Mouse (Mus musculus): ENCODE results near the gene Ttyh1.
"Not testable (repeated sequence)": the region's sequence is repeated elsewhere in the genome, so short reads cannot be mapped to it uniquely, and the experiment has no call there.

The Ttyh1 gene

GRCm38 (mm10) chr7:4144766-4145551 lies 25.8 kb downstream of the Ttyh1 start:
- no peak for DNase-seq

- DNase-seq = peak; percentile 76
Measured at GRCm38 (mm10) chr7:4145552-4146190, 26.5 kb downstream of the Ttyh1 start.

DNA sequence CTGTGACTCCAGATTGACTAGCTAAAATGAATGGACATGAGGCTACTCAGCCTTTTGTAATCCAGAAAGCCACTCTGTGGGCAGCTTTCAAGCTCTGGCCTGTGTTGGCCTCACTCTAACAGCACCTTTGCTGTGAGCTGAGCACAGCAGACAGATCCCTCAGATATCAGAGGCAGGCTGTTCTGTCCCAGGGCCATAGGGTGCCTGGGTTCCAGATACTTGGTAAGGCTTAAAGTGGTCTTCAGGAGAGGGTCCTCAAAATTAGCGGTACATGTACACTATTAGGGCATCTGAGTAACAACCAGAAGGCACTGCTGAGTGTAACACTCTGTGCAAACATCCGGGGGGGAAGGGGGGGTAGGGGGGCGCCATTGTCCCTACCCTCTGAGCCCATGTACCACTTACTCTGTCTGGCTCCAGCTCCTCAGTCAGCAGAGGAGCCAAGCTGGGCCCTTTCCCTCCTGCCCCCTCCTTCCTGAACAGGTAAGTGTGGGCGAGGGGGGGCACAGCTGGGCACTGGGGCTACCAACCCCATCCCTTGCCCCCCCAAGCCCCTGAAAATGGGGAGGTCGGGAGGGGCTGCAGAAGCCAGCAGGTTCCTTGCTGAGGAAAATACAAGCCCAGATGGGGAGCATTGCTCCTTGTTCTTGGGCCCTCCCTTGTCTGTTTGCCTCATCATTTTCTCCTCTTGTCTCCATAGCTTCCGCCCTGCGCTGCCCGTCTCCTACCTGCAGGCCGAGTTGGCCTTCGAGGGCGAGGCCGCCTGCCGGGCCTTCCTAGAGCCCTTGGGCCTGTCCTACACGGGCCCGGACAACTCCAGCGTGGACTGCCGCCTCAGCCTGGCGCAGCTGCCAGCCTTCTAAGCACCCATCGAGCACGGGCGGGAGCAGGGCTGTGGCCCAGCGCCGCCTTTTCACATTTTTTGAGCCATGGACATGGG lies 27.3 kb downstream of the Ttyh1 start:
- peak; percentile 1 for DNase-seq

DNA sequence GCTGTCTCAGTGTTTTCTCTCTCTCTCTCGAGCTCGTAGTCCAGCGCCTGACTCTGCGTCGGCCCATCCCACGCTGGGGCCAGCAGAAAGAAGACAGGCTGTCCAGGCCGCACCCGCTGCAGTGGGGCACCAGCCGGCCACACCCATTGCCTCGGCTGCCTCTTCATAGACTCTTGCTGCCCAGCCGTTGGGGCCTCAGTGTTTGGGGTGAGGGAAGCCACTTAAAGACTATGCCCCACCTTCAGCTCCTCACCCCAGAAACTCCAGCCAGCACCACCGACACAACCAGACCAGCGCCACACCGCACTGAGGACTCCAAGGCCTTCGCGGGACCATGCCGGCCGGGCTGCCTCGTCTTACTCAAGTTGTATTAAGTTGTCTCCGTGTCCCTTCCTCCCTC lies 28.2 kb downstream of the Ttyh1 start:
- no peak for DNase-seq

DNA sequence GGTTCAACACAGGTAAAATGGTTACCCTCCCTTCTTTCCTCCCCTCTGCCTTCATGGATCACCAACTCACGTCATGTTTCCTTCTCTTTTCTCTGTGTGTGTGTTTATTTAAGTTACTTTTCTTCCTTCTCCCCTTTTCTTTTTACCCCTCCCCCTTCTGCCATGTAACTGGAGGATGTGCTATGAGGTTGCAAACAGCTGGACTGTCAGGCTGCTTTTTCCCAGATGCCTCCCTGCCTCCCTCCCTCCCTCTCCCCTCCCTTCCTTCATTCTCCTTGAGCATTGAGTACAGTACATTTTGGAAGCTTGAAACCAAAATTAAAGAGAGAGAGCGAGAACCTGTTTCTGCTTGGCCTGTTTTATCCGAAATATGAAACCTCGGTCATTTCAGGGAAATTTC lies 28.6 kb downstream of the Ttyh1 start:
- peak; percentile 3 for DNase-seq

GRCm38 (mm10) chr7:4148341-4149208 lies 29.4 kb downstream of the Ttyh1 start:
- DNase-seq = no peak

DNA sequence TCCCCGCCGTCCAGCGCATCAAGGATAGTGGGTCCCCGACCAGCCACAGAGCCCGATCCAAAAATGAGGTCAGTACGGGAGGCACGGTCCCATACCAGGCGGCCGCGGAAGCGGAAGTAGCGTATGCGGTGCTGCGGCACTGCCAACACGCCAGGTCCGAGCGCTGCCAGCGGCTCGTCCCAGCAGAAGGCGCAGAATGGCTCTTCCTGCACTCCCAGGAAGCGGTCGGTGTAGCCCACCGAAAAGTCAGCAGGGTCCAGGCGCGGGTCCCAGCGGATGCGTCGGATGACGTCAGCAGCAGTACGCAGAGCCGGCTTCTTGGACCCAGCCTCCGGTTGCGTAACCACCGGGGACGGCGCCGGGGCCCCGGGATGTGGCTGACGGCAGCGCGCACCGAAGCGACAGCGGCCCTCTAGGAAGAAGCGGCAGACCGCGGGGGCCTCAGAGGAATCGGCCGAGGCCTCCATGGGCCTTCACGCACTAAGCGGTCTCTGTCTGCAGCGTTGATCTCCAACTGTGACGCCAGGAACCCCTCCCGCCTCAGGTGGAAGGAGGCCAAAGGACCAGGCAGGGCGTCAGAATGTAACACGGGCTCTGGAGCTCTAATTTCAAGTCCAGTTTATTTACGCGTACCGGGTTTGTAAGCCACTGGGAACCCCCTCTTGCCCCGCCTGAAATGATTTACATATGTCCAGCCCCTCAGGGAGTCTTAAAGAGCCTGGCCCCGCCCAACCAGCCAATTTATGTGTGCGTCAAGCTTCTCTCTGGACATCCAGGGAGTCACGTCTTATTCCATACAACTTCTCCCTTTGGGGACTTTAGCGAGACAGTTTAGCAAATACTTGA lies 30.2 kb downstream of the Ttyh1 start:
- peak; percentile 85 for DNase-seq

GRCm38 (mm10) chr7:4150059-4150541 lies 30.9 kb downstream of the Ttyh1 start, which contains the start of gene Leng9:
TSS of gene Leng9 (minus strand) at chr7:4150374.
- DNase-seq = peak; percentile 54

- DNase-seq = peak; percentile 65
Measured at GRCm38 (mm10) chr7:4150811-4151221, 31.6 kb downstream of the Ttyh1 start.

GRCm38 (mm10) chr7:4151241-4151640 lies 32.0 kb downstream of the Ttyh1 start:
- DNase-seq = no peak

GRCm38 (mm10) chr7:4154356-4154755 lies 35.1 kb downstream of the Ttyh1 start:
- no peak for DNase-seq

- DNase-seq = no peak
Measured at GRCm38 (mm10) chr7:4154976-4155375, 35.8 kb downstream of the Ttyh1 start.

- not testable (repeated sequence) for DNase-seq
Measured at GRCm38 (mm10) chr7:4161596-4161995, 42.4 kb downstream of the Ttyh1 start.

- peak; percentile 30 for DNase-seq
Measured at GRCm38 (mm10) chr7:4163571-4164072, 44.4 kb downstream of the Ttyh1 start.

GRCm38 (mm10) chr7:4164090-4164910 lies 45.1 kb downstream of the Ttyh1 start, which contains the start of gene Cdc42ep5:
TSS of gene Cdc42ep5 (minus strand) at chr7:4164860.
- peak; percentile 87 for DNase-seq

DNA sequence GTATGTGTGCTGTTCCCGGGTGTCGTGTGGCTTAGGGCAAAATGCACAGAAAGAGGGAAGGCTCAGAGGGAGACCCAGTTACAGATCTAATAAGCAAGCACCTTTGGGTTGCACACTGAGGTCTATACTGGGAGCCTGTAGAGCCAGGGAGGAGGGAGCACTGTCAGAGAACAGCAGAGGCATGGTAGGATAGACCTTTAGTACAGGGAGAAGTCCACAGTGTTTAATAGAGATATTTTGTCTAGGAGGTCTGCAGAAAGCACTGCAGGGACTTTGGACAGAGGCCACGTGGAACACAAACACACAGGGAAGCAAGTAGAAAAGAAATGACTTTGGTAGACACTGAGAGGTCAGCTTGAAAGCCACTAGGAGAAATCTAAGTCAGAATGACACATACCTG lies 46.1 kb downstream of the Ttyh1 start:
- no peak for DNase-seq

- DNase-seq = no peak
Measured at GRCm38 (mm10) chr7:4167098-4167497, 47.9 kb downstream of the Ttyh1 start.

- DNase-seq = no peak
Measured at GRCm38 (mm10) chr7:4170193-4170938, 51.2 kb downstream of the Ttyh1 start.

DNA sequence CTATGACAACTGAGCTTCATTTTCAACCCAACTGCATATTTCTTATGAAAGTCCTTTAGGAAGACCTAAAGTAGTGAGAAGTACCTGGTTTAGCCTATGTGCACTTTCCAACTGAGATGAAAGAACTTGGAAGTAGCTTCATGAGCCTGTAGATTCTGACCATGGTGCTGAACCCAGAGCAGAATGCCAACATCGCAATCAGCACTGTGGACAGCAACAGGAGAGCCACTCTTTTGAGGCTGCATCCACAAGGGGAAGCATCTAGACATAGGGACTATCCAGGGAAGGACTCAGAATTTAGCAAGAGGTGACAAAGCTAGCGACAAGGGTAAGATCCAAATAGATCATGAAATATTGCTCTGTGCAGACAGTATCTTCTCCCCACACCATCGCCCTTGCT lies 59.2 kb downstream of the Ttyh1 start:
- DNase-seq = peak; percentile 72

Measured in lung, postnatal 10 days (tissue).